Mouse (Mus musculus) CD4-positive, CD25-positive, alpha-beta regulatory T cell, adult 4 months (primary cell): ENCODE data around the gene AI413582. TPM values are rescaled to one million over a fixed set of nuclear protein-coding genes. Genes with fewer than 3 reads are reported as not detected.

ENCODE experiments used
- ATAC-seq: one replicate; pipeline ENCODE4 v1.8.0; 2017
- polyA plus RNA-seq, 2 experiments: library from polyadenylated mRNA; unstranded; fragments of 100-300 nt; shearing (Covaris generic); gene quantifications; one replicate each; pipeline ENCODE4 v1.2.1; 2017

Gene AI413582
- polyA plus RNA-seq, 2 experiments from 2014 or later, result 106 to 112 TPM

- no peak for ATAC-seq
These were observed 51.4 kb downstream of the AI413582 start for GRCm38 (mm10) chr17:27513916-27514762.

Other genes starting within 250 kb of the AI413582 start
- not detected for gene Grm4, start 44.4 kb downstream of the AI413582 start, polyA plus RNA-seq
- gene Hmga1, start 9.3 kb downstream of the AI413582 start, polyA plus RNA-seq, result 10 to 100 TPM; 82.7 to 84.0 TPM
- 10 to 100 TPM; 14.5 to 27.5 TPM for gene Nudt3, start 57.7 kb upstream of the AI413582 start, polyA plus RNA-seq
- gene RPS10-NUDT3, start 69.5 kb upstream of the AI413582 start, polyA plus RNA-seq, result not detected
- 1,000 to 10,000 TPM; 1,603 to 1,674 TPM for gene Rps10, start 70.9 kb upstream of the AI413582 start, polyA plus RNA-seq
- 10 to 100 TPM; 36.5 to 37.2 TPM for gene Pacsin1, start 89.8 kb upstream of the AI413582 start, polyA plus RNA-seq
- not detected for gene Spdef, start 163.2 kb upstream of the AI413582 start, polyA plus RNA-seq